Mouse (Mus musculus) kidney, postnatal 25 days (tissue): ENCODE results near the gene Rasgef1b.

Experiments used
- DNase-seq, 2 experiments: peaks; one replicate each; pipeline ENCODE4 v3.0.0; 2021; ENCODE audit warnings: mixed read lengths in 2 of 2

Gene Rasgef1b

DNA sequence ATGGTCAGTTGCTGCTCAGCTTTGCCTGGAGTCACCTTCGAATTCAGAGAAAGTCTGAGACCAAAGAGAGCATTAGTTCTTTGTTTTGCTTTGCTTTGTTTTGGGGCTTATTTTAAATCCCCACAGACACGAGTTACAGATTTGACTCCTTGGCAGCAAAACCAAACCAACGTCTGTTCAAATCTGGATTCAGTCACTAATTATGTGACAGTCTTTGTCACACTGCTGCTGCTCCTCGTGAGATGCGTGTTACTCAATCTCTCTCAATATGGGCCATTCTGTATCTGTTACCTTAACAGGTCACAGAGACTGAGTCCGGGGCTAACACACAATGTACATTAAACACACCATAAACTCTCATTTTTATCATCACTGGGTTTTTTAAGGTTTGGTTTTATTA, 288.8 kb downstream of the Rasgef1b start:
- DNase-seq = no peak

DNA sequence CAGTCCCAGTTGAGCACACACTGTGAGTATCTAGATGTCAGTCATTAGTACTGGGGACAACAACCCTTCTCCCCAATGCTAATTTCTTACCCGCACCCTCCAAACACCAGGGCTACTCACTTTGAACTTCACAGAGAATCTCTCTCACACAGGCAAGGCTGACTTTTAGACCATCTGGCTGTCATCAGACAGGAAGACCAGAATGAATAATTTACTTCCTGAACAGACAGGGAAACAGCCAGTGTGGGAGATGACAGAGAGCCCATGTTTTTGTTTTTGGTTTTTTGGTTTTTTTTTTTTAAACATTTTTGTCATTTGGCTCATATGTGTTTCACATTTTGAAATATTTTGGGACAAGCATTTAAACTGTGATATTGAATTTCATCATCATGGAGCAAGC, 290.3 kb downstream of the Rasgef1b start:
- no peak for DNase-seq

- no peak for DNase-seq
These were observed 294.6 kb downstream of the Rasgef1b start for GRCm38 (mm10) chr5:99434226-99434625.

DNA sequence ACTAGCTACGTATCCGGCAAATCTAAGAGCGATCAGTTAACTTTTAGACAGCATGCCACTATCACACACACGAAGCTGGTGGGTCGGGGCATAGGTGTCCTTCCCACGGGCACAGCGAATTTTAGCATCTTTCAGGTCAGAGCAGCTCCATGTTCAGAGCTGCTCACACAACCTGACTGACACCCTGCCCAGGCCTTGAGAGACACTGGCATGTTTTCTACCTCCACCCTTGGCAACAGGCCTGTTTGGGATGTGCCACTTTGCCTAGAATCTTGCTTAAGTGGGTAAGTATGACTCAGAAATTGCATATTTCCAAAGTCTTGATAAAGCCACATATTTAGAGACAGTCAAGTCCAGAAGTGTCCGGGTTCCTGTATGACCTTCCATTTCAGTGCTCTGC, 296.4 kb downstream of the Rasgef1b start:
- no peak for DNase-seq

- no peak for DNase-seq
These were observed 299.6 kb downstream of the Rasgef1b start for GRCm38 (mm10) chr5:99429273-99429672.

GRCm38 (mm10) chr5:99428648-99429047, 300.2 kb downstream of the Rasgef1b start:
- DNase-seq = no peak

- peak in 1 of 2 experiments; percentile 13 for DNase-seq
These were observed 305.6 kb downstream of the Rasgef1b start for GRCm38 (mm10) chr5:99423271-99423670.

DNA sequence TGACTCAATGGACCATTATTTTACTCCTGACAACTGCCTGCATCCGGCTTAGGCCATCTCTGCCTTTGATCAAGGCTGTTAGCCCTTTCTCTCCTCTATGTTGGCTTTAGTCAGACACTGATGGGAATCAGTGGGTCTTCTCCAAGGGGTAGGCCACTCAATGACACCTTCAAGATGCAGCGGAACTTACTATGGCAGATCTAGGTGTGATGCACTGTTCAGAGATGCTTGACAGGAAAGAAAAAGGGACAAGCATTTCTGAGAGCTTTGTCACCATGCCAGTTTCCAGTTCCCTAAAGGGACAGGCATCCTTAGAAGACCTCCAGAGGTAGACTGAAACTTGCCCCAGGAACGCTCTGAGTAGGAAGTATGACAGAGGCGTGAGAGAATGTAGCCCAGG, 306.0 kb downstream of the Rasgef1b start:
- DNase-seq = no peak

DNA sequence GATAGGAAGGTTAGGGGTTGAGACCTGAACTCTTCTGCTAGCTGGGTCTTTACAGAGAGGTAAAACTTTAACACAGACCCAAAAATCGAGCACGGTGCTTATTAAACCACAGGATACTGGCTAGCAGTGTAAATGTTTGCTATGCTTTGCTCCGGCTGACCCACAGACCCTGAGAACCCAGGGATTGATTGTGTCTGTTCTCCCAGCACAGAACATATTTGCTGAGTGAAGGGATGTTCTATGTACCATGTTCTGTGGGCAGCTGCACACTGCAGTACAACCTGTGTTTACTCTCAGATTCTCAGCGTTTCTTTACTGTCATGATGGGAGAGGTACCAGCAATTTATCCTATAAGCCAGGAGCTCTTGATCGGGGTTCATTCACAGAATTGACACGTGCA, 306.8 kb downstream of the Rasgef1b start:
- DNase-seq = no peak

- no peak for DNase-seq
These were observed 309.0 kb downstream of the Rasgef1b start for GRCm38 (mm10) chr5:99419872-99420271.

DNA sequence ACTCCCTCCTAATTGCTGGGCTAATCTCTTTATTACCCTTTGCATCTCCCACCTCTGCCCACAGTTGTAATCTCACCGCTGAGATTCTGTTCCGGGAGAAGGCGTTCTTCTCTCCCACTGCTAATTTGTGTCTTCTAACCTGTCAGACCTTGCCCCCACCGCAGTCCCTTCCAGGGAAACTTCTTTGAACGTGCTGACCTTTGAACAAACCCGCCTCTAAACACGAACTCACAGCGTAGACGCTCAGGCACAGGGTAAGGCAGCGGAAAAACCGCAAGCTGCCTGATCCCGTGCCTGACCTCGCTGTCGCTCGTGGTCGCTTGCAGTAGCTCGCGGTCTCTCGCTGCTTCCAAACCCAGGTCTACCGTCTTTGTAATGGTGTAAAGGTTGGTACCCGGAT, 312.0 kb downstream of the Rasgef1b start:
- peak; percentile 36 to 64 for DNase-seq

DNA sequence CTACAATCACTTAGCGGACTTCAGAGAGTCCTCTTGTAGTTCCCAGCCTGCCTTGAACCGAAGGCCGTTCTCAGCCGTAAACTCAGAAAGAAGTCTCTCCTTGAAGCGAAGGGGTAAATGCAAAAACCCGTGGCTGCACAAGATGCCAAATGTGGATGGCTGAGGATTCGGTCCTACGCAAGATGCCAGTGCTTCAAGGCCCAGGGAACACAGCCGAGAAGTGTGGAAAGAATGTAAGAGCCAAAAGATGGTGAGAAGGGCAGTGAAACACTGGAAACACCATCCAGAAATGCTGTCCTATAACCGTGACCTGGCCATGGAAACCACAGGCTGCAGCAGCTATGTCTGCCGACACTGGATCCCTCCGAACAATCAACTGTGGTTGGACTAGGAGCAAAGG, 313.2 kb downstream of the Rasgef1b start:
- no peak for DNase-seq

- DNase-seq = no peak
These were observed 313.8 kb downstream of the Rasgef1b start for GRCm38 (mm10) chr5:99415049-99415448.

GRCm38 (mm10) chr5:99414293-99414692, 314.6 kb downstream of the Rasgef1b start:
- DNase-seq = no peak

DNA sequence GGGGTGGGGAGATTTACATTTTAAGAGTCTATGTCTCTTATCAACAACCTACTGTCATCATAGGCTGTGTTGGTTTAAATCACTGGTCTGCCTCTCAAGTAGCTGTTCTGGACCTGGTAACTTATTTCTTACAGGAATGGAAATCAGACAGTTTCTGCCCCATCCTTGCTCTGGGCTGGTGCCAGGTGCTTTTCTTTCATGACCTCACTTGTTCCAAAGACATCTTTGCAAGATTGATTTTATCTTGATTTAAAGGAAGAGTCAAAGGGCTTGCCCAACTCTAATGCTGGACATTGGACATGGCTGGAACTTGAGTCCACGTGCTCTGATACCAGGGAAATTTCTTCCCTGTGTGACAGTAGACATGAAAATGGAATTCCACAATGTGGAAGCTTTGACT, 315.0 kb downstream of the Rasgef1b start:
- DNase-seq = no peak

DNA sequence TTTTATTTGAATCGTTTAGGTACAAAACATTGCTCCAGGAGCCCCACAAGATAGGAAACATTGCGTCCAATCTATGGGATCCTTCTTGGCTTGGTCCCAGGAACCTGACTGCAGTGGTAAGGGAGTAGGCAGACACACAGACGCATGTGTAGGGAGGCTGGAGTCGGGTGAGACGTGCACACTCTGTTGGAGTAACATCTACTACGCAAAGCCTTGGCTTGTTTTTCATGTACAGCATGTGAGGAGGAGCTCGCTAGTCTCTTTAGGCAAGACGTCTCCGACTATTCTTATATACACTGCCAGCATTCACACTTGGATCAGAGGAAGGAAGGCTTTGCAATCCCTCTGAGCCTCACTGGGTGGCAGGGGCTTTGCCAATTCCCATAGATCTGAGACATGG, 315.5 kb downstream of the Rasgef1b start:
- DNase-seq = no peak

GRCm38 (mm10) chr5:99404403-99405170, 324.3 kb downstream of the Rasgef1b start:
- no peak for DNase-seq

DNA sequence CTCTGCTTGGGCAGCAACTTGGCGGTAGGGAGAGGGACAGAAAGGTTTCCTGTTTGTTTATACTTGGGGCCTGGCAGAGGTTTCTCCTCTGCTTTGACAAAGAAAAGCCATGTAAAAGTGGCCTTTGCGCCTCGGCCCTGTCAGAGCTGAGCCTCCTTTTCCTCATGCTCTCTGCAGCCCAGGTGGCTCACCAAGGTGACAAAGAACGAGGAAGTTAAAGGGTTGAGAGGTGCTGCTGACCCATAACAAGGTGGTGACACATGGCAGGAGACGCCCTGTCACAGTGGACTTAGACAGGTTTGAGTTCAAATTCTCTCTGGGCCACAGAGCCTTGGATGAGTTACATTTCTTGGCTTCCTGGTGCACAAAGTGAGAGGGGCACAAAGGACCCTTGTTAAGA, 325.5 kb downstream of the Rasgef1b start:
- DNase-seq = no peak

GRCm38 (mm10) chr5:99402784-99403183, 326.1 kb downstream of the Rasgef1b start:
- no peak for DNase-seq

DNA sequence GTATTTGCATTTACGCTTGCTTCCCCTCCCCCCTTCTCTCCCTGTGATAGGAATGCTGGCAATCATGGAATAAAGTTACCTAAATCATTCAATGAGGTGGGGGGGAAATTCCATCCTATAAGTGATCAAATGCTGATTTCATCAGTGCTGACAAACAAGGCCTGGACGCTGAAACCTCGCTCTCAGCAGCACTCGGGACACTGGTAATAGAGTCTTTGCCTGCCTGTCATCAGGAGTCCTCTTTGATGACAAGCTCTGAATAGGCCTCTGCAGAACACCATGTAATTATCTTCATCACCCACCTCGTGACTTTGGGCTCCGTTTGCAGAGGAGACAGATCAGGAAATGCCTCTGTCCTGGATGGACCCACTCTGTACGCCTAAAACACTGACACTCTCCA, 326.6 kb downstream of the Rasgef1b start:
- DNase-seq = no peak

- no peak for DNase-seq
These were observed 328.8 kb downstream of the Rasgef1b start for GRCm38 (mm10) chr5:99399855-99400626.

DNA sequence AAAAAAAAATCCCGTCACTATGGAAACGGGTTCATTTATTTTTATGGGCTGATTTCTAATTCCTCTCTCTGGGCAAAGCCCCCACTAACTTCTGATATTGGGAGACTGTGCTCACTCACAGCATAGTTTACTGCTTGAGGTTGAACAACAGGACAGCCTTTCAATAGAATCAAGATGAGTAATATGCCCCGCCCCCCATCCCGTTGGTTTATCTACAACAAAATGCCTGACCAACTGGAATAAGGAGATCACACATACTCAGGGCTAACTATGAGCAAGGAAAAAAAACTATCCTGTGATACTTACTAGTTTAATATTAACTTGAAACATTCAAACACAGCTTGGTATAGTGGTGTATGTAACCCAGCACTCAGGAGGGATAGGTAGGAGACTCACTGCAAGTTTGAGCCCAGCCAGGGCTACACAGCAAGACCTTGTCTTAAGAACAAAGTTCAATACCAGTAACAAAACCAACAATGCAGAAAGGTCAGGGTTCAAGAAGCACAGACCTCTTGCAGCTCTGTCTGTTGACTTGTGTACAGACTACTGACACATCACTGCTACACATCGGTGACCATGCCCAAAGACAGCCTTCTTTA, 330.3 kb downstream of the Rasgef1b start:
- peak; percentile 55 to 69 for DNase-seq

- no peak for DNase-seq
These were observed 334.3 kb downstream of the Rasgef1b start for GRCm38 (mm10) chr5:99394578-99394977.

GRCm38 (mm10) chr5:99391525-99391924, 337.3 kb downstream of the Rasgef1b start:
- no peak for DNase-seq
